Mouse (Mus musculus) small intestine, adult 2 months (tissue): ENCODE measurements at regions not wholly inside any gene's neighbourhood (a gene's known extent, or its start where the extent isn't known, plus 50 kb on each side); places are given as distances from the start of the nearest gene placed in this dataset.

Source experiments
- H3K27ac ChIP-seq: fragments of 200-500 bp; 2 replicates; pipeline ENCODE4 v1.5.1; 2012; ENCODE audit warnings: low read depth, low read length, control low read depth, inconsistent platforms; ENCODE audit not compliant: insufficient read depth
- H3K27me3 ChIP-seq: fragments of 200-500 bp; 2 replicates; pipeline ENCODE4 v1.6.1; 2012; ENCODE audit warnings: mild to moderate bottlenecking, moderate library complexity, low read length, inconsistent platforms; ENCODE audit not compliant: control insufficient read depth, insufficient read depth
- H3K36me3 ChIP-seq: fragments of 200-500 bp; 2 replicates; pipeline ENCODE4 v1.6.1; 2012; ENCODE audit warnings: mild to moderate bottlenecking, low read length, control low read depth, inconsistent platforms; ENCODE audit not compliant: control insufficient read depth, insufficient read depth
- H3K4me1 ChIP-seq: fragments of 200-500 bp; 2 replicates; pipeline ENCODE4 v1.6.1; 2012; ENCODE audit warnings: low read length, inconsistent platforms, mixed read lengths; ENCODE audit not compliant: control insufficient read depth, insufficient read depth, insufficient read length
- H3K4me3 ChIP-seq: fragments of 200-500 bp; 2 replicates; pipeline ENCODE4 v1.5.1; 2012; ENCODE audit warnings: low read depth, mild to moderate bottlenecking, control low read depth, inconsistent platforms, low read length, moderate library complexity
- CTCF ChIP-seq: fragments of 200-500 bp; IDR thresholded peaks from 2 replicates; pipeline ENCODE4 v1.5.1; 2012; ENCODE audit warnings: low read depth, mild to moderate bottlenecking, control low read depth, inconsistent platforms, low read length, moderate library complexity, mixed read lengths; ENCODE audit not compliant: insufficient replicate concordance, insufficient read length; ENCODE audit errors: extremely low read depth
- POLR2A ChIP-seq: fragments of 200-500 bp; IDR thresholded peaks from 2 replicates; pipeline ENCODE4 v1.6.1; 2012; ENCODE audit warnings: low read depth, mild to moderate bottlenecking, control low read depth, inconsistent platforms, low read length, moderate library complexity
- WGBS: fragments of 180-500 bp; shearing (Covaris S2); methylation state at CpG from one replicate; pipeline ENCODE4 v1.1.7; 2018; 5-methylcytosine and 5-hydroxymethylcytosine counted together

DNA sequence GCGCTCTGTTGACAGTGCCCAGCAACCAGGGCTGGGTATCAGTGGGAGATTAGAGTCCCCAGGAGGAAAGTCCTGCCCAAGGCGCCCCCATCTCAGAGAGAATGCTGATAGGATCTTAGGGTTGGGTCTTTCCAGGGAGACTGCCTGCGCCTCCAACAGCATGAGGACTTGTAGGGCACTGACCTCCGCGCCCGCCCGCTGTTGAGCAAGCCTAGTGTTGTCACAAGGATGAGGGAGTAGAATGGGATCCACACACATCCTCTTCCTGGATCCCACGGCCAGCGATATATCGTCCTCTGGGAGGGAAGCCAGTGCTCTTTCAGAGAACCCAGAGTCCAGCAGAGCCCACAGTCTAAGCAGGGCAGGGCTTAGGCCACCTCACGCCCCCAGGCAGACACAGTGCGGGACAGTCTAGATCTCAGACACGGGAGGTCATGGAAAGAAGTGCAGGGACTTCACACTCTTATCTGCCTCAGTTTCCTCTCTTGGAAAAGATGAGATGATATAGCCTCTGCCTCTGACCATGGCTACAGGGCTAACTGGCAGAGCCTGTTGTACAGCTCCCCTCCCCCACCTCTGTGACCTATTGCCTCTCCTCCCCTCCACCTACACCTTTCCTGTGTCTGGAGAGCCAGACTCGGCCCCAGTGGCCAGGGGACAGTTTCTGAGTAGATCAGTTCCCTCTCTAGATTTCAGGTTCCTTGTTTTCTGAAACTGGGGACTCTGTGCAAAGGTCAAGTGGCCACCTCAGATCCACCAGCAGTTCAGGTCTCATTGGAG, 52.0 kb upstream of the Dusp5 start:
- WGBS, result 48% methylated on average over 14 of the region's 14 CpGs
- Histone ChIP-seq H3K36me3 (no peaks in the 10 kb centered on the region), H3K27me3 (no peaks in the 10 kb centered on the region)

DNA sequence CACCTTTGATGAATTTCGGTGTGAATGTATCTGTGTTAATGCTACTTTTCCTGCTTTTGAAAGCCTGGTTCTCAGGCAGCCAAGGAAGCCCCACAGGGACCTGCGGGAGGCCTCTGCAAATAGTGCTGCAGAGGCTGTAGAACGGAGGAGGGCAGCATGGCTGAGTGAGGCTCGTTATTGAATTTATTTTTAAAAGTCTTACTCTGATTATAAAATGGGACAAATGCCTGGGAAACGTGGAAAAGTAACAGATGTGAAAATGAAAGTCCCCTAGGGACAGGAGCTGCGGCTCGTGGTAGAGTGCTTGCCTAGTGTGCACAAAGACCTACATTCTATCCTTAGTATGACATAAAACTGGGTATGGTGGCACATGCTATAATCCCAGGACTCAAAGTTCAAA, 59.7 kb upstream of the Dusp5 start:
- no peaks in the 10 kb centered on the region for H3K27me3 ChIP-seq
- no peak for TF ChIP-seq CTCF
- no peak for TF ChIP-seq POLR2A
- peaks cover 1% of the 10 kb centered on the region; the same call in 1 of the 2 replicates for H3K4me1 ChIP-seq
- no peak overlapping the region for H3K4me3 ChIP-seq
- WGBS, result 66% methylated on average over 7 of the region's 7 CpGs
- no peaks in the 10 kb centered on the region for H3K36me3 ChIP-seq
- no peak overlapping the region for H3K27ac ChIP-seq

More for the DNA sequence above, 52.0 kb upstream of the Dusp5 start:
- Histone ChIP-seq H3K4me3 (no peak overlapping the region), H3K4me1 (no peaks in the 10 kb centered on the region), H3K27ac (no peak overlapping the region)
- TF ChIP-seq CTCF (no peak), POLR2A (no peak)

DNA sequence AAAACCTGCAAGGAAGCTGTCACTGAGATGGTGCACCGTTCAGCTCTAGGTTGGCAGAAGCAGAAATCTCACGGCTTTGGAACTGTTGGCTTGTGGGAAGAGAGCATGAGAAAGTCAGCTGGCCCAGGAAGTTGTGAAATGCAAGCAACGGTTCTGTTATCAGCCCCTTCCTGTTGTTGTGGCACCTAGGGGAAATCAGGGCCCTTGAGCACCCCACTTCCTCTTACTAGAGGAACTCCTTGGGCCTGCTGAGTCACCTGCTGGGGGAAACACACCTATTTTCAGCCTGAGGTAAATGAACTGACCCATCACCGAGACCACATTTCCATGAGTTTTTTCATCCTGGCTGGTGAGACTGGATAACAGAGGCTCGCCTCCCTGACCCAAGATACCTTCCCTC, 64.2 kb upstream of the Dusp5 start:
- Histone ChIP-seq H3K4me3 (peak overlapping the region; percentile 8; the same call in 1 of the 2 replicates), H3K4me1 (peaks cover 14% of the 10 kb centered on the region), H3K27ac (peak overlapping the region; percentile 12; the same call in 1 of the 2 replicates), H3K27me3 (no peaks in the 10 kb centered on the region), H3K36me3 (no peaks in the 10 kb centered on the region)
- 58% methylated on average over 5 of the region's 5 CpGs for WGBS
- TF ChIP-seq POLR2A, result no peak
- TF ChIP-seq CTCF, result no peak

DNA sequence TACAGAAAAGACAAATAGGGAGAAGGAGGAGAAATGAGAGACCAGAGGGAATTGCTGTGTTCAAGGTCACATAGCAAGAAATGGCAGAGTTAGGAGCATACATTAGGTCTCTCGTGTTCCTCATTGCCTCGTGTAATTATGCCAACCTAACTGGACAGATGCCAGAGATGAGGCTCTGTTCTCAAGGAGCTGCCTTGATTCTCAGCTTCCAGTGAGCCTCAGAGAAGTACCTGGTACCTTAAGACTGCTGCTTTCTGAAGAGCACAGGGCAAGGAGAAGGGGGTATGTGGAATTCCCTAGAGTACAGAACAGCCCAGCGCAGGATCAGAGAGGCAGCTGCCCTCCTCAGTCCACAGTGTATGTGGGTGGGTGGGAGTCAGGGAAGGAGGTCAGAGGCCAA, 64.8 kb upstream of the Dusp5 start:
- Histone ChIP-seq H3K27ac (0 out of 2 replicates have a peak overlapping the region, but pooled peaks have one; percentile 12), H3K4me3 (peak overlapping the region; percentile 8; the same call in 1 of the 2 replicates), H3K4me1 (peaks cover 14% of the 10 kb centered on the region), H3K36me3 (no peaks in the 10 kb centered on the region), H3K27me3 (no peaks in the 10 kb centered on the region)
- WGBS, result 41% methylated on average over 3 of the region's 3 CpGs
- no peak for TF ChIP-seq CTCF
- no peak for TF ChIP-seq POLR2A

DNA sequence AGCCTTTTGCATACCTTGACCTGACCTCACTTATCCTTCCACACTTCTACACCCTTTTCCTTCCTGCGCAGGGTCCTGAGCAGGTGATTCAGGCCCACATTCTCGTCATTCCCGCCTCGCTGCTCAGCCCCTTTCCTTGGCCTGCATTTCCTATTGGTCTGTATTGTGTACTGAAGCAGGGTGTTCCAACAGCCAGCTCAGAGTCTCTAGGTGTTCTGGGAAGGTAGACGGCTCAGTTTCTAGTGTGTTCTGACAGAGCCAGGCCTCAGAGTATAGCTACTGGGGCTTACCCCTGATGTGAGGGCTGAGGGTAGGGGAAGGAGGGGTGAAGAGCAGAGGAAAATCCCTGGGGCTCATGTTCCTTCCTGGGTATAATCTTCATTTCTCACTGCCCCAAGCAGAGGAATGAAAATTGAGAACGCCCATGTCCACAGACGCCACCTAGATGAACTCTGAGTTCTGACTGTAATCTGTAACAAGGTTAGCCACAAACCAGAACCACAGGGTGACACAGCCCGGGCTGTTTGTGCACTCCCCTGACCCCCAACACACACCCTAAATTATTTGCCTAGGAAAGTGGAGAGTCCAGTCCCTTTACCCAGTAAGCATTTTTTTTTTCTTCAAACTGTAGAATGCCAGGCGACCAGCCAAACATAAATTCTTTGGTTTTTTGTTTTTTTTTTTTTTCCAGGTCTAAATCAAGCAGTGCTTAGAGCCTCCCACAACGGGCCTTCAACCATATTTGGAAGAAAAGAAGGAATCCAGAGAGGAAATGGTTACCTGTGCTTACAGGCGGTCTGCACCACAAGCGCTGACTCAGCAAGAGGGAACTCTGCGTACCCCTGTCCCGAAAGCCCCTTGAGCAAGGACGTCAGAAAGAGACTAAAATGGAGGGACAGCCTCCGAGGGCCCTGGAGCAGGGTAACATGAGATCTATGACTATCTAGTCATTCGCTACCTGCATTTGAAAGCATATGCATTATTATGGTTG, 67.6 kb upstream of the Dusp5 start:
- peak overlapping the region; percentile 60 for H3K27ac ChIP-seq
- H3K36me3 ChIP-seq, result no peaks in the 10 kb centered on the region
- TF ChIP-seq POLR2A, result no peak
- no peak for TF ChIP-seq CTCF
- H3K27me3 ChIP-seq, result no peaks in the 10 kb centered on the region
- WGBS, result 72% methylated on average over 17 of the region's 17 CpGs
- peak overlapping the region; percentile 56 for H3K4me3 ChIP-seq
- H3K4me1 ChIP-seq, result peaks cover 14% of the 10 kb centered on the region

DNA sequence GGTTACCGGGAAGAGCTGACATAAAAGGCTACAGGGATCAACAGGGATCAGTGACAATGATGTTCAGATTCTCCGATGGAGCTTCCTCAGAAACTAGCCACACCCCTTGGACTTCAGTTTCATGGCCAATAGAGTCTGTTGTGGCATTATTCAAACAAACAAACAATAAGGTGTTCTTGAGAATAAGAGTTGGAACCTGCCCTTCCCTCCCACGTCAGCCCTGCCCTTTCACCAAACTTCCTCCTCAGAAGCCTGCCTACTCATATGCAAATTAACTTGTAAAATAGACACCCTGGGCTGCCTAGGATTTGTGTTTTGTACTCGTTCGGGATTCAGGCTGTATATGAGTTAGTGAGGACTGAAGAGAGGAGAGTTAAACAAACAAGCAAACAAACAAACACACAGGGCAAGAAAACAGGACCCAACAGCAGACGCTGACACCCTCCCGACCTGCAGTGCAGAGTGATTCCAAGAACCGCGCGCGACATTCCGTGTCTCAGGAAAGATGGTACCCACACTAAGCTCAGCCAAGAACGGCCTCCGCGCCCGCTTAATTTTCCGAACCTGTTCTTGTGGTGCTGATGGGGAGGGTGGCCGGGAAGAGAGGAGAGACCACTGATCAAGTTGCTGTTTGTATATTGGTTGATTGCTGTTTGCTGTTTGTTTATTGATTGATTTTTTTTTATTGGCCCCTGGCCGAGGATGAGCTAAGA, 68.4 kb upstream of the Dusp5 start:
- H3K4me3 ChIP-seq, result peak overlapping the region; percentile 56
- WGBS, result 18% methylated on average over 19 of the region's 19 CpGs
- H3K4me1 ChIP-seq, result peaks cover 14% of the 10 kb centered on the region
- H3K27ac ChIP-seq, result peak overlapping the region; percentile 60
- H3K36me3 ChIP-seq, result no peaks in the 10 kb centered on the region
- no peak for TF ChIP-seq POLR2A
- no peak for TF ChIP-seq CTCF
- H3K27me3 ChIP-seq, result no peaks in the 10 kb centered on the region

DNA sequence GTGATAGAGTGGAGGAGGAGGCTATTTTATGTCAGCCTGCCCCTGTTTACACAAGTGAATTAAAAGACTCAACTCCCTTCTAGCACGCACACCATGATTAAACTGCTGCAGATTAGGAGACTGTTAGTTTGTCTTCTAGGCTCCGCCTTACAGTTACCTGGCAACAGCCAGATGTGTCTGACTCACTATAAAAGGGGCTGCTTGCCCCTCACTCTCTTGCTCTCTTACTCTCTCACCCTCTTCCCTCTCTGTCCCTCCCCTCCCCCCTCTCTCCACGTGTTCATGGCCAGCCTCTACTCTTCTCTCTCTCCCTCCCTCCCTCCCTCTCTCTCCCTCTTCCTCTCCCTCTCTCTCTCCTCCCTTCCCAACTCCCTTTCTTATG, 69.0 kb upstream of the Smndc1 start:
- Histone ChIP-seq H3K27me3 (no peaks in the 10 kb centered on the region), H3K4me3 (no peak overlapping the region), H3K4me1 (peaks cover 14% of the 10 kb centered on the region), H3K36me3 (no peaks in the 10 kb centered on the region), H3K27ac (no peak overlapping the region)
- WGBS, result 26% methylated on average over 3 of the region's 3 CpGs
- no peak for TF ChIP-seq CTCF
- TF ChIP-seq POLR2A, result no peak
